Mouse (Mus musculus) ovary, adult 18-20 months (tissue): ENCODE results near the gene Adig.

ENCODE experiments used
- DNase-seq: peaks from one replicate; pipeline ENCODE4 v3.0.0; 2022; ENCODE audit warnings: low spot score, mixed read lengths

The Adig gene

DNA sequence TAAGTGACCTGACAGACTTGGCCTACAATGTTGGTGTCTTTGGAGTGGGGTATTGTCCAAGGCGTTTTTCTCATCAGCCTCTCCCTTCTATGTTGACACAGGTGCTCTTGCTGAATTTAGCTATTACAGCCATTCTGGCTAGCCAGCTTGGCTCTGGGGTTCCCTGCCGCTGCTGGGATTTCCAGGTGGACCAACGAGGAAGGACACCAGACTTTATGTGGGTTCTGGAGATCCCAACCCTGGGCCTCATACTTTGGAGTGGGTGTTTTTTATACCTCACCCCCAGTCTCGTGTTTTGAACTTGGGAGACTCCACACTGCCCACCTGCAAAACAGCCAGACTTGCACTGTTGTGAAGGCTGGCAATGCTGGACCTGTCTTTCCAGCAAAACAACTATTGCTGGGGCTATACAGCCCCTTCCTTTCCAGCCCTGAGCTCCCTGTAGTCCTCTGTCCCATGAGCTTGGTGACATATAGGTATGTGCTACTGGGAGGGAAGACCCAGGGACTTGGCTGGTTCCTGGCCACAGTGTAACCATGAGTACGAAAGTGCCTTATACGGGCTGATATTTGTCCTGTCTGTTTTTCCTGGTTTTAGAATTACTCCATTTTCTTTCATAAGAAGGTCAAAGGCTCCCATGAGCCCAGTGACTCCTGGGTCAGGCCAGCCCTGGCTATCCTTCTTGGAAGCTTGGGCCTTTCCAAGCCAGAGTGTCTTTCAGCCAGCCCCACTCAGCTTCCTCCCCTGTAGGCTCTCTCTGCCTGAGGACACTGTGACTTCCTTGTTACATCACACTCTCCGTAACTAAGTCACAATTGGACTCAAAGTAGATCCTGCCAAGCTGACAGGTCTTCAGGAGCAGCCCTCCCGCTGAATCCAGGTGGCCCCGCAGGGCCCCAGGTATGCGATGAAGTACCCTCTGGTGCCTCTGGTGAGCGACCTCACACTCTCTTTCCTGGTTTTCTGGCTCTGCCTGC, at the start of gene Adig:
Gene Adig (plus strand): TSS at position 777 of the 977 bp plus-strand sequence.
- no peak for DNase-seq

DNA sequence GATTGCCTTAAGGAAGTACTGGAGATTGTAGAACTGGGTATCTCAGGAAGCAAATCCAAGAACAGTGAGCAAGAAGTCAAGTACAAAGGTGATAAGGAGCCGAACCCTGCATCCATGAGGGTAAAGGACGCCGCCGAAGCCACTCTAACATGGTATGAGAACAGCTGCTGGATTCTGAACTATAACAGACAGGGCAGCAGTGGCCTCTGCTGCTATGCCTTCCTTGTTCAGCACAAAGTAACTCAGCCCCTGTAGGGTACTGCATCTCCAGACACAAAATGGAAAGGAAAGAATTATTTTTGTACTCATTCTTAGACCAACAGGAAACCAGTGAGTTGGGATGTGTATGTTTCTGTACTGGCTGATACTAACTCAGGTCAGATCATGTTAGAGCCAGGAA, 46.0 kb upstream of the Adig start:
- no peak for DNase-seq

- DNase-seq = no peak
Observed at GRCm38 (mm10) chr2:158457610-158458009, 44.8 kb upstream of the Adig start.

DNA sequence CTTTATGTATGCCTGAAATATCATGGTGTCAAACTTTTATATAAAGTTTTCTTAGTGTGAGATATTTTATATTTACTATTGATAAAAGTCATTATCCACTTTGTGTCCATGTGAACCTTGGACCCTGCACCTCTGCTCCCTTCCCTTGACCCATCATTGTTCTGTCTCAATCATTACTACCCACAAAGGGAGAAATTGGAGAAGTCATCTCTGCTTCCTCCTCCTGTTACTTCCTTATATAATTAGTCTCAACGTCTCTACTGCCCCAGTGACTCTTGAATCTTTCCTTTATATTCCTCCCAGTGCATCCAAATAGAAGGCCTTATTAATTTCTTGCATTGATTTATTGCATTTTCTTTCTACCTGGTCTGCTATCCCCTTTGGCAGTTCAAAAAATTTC, 40.0 kb upstream of the Adig start:
- DNase-seq = no peak

GRCm38 (mm10) chr2:158474159-158474558, 28.3 kb upstream of the Adig start:
- no peak for DNase-seq

DNA sequence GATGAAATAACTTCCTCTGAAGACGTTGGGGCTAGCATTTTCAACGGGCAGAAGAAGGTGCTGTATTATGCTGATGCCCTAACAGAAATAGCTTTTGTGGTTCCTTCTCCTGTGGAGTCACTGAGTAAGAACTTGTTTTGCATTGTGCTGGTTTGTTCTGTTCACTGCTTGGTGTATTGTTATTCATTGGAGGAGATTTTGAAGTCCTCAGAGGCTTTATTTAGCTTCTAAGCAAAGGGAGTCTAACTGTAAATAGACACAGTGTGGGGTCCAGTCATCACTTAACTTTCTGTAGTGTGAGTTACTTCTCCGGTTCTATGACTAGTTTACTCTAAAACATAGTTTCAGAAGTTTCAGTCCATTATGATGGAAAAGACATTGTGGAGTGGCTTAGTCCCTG, 24.8 kb upstream of the Adig start:
- no peak for DNase-seq

DNA sequence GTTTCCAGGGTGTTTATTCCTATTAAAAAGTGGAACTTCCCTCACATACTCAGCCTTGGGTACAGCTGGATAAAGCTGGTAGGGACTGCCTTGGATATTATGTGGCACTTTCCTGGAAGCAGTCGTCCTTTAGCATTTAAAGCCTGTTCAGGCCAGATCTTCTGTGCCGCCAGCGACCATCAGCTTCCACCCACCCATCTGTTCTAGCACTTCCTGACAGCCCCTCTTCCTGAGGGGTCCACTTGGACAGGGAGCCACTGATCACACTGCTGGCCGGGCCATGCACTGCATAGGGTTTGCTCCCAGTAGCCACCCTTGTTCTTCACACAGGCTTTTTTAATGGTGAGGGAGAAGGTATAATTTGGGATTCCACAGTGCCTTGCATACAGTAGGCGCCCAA, 4.0 kb upstream of the Adig start:
- no peak for DNase-seq

- no peak for DNase-seq
Observed at GRCm38 (mm10) chr2:158503226-158503625, 814 bp downstream of the Adig start.

- no peak for DNase-seq
Observed at GRCm38 (mm10) chr2:158503671-158504070, 1.3 kb downstream of the Adig start.

DNA sequence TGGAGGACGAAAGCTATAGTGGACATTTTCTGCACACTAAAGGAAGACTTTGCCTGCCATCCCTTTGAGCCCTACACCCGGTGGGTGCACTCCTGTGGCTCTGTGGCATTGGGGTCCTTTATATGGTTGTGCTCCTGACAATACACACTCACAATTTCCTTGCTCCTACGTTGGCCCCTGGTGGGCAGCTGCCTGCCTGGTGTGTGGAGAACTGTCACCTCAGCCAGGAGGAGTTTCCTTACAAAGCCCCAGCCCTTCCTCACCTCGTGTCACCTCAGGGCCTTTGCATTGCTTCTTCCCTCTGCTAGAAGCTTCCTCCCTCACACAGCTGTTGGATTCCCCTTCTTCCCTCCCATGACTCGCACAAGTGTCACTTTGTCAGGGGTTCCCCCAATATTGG, 4.1 kb downstream of the Adig start:
- DNase-seq = no peak

DNA sequence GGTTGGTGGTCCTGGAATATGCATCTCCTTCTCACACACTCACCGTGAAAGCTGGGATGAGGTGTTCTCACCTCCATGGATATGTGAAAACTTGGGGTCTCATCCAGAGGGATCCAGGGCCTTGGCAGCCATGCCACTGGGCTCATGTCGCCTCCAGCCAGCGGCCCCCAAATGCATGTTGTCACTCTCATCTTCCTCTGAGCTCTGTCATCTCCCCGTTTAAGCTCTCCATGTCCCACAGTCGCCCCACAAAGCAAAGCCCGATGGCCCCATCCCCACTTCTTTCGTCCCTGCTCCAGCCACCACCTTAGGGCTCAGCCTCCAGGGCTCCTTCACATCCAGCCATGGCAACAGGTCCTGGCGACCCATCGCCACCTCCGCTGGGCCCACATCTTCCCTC, 4.6 kb downstream of the Adig start:
- DNase-seq = no peak

GRCm38 (mm10) chr2:158510665-158511064, 8.3 kb downstream of the Adig start:
- peak; percentile 57 for DNase-seq

GRCm38 (mm10) chr2:158512528-158512927, 10.1 kb downstream of the Adig start, which contains the start of gene Arhgap40:
Gene Arhgap40, plus strand, starts transcription at chr2:158512796.
- no peak for DNase-seq

GRCm38 (mm10) chr2:158513821-158514336, 11.5 kb downstream of the Adig start:
- DNase-seq = no peak

- DNase-seq = no peak
Observed at GRCm38 (mm10) chr2:158518583-158518982, 16.2 kb downstream of the Adig start.

DNA sequence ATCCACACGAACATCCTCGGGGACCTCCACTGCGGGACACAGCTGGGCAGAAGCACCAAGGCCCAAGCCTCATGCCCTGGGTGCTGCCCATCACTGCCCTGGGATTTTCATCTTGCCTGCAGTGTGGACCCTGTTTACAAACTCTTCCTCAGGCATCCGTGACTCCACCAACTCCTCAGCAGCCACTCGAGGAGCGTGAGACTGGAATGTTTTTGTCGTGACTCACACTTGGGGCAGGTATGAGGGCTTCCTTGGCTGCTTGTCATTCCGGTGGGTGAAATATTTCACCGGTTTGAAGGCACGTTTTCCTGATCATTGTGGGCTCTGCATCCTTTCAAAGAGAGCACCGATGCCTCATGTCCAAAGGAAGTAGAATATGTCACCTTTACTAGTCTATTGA, 16.7 kb downstream of the Adig start:
- no peak for DNase-seq

DNA sequence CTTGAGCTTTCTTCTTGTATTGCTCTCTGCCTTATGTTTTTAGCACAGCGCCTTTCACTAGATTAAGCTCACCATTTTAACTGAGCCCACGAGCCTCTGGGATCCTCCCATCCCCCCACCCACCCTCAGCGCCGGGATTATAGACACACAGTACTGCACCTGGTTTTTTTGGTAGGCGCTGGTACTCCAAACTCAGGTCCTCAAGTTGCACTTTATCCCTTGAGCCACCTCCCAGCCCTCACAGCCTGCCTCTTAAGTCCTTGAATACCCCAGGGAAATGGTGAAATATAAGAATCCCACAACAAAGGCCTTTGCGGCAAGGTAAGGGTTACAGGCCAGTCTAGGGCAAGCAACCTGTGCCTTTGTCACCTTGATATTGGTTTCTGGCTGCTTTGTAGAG, 17.4 kb downstream of the Adig start:
- no peak for DNase-seq

GRCm38 (mm10) chr2:158523060-158523459, 20.6 kb downstream of the Adig start:
- peak; percentile 52 for DNase-seq

GRCm38 (mm10) chr2:158524129-158524860, 21.9 kb downstream of the Adig start:
- no peak for DNase-seq

GRCm38 (mm10) chr2:158534090-158534489, 31.7 kb downstream of the Adig start:
- no peak for DNase-seq

- DNase-seq = no peak
Observed at GRCm38 (mm10) chr2:158534559-158534958, 32.1 kb downstream of the Adig start.

- no peak for DNase-seq
Observed at GRCm38 (mm10) chr2:158539433-158540305, 37.3 kb downstream of the Adig start.
